Mouse (Mus musculus) myocyte (in vitro differentiated cells): Measurements from ENCODE around the gene H2-Eb2. TPM values are rescaled to one million over a fixed set of nuclear protein-coding genes. Genes with fewer than 3 reads are reported as not detected.

Experiments used
- H3K27me3 ChIP-seq: one replicate; pipeline ENCODE4 v1.6.1; 2011; ENCODE audit not compliant: control insufficient read depth, insufficient read depth, insufficient read length
- H3K36me3 ChIP-seq: one replicate; pipeline ENCODE4 v1.6.1; 2011; ENCODE audit not compliant: control insufficient read depth, insufficient read depth
- H3K4me2 ChIP-seq: one replicate; pipeline ENCODE4 v1.6.1; 2011; ENCODE audit warnings: low read depth, control low read depth
- H3K4me3 ChIP-seq: one replicate; pipeline ENCODE4 v1.5.1; 2011; ENCODE audit warnings: mild to moderate bottlenecking, control low read depth, moderate library complexity
- H3K79me2 ChIP-seq: one replicate; pipeline ENCODE4 v1.6.1; 2011; ENCODE audit not compliant: control insufficient read depth, insufficient read depth
- H3ac ChIP-seq: one replicate; pipeline ENCODE4 v1.6.1; 2011; ENCODE audit not compliant: control insufficient read depth, insufficient read length
- CEBPB ChIP-seq: IDR thresholded peaks from 2 replicates; pipeline ENCODE4 v1.6.1; 2011; ENCODE audit warnings: mild to moderate bottlenecking, moderate library complexity; ENCODE audit not compliant: poor library complexity, insufficient read depth, severe bottlenecking
- E2F4 ChIP-seq: IDR thresholded peaks from one replicate; pipeline ENCODE4 v1.6.1; 2011; ENCODE audit warnings: mild to moderate bottlenecking, control low read depth, moderate library complexity; ENCODE audit not compliant: insufficient read depth
- MAX ChIP-seq: IDR thresholded peaks from one replicate; pipeline ENCODE4 v1.6.1; 2011; ENCODE audit warnings: low read depth, mild to moderate bottlenecking, control low read depth
- MYOD1 ChIP-seq, 3 experiments: IDR thresholded peaks; one replicate each; pipeline ENCODE4 v1.6.1; 2011; ENCODE audit warnings: control low read depth in 2 of 3, low read depth in 2 of 3, mild to moderate bottlenecking in 2 of 3, moderate library complexity in 1 of 3; ENCODE audit not compliant: insufficient read length in 2 of 3, control insufficient read depth in 1 of 3
- MYOG ChIP-seq, 3 experiments: IDR thresholded peaks; one replicate each; pipeline ENCODE4 v1.6.1; 2011; ENCODE audit warnings: control low read depth in 2 of 3, low read depth in 2 of 3, mild to moderate bottlenecking in 2 of 3; ENCODE audit not compliant: insufficient read length in 2 of 3, control insufficient read depth in 1 of 3, insufficient read depth in 1 of 3
- POLR2A ChIP-seq: IDR thresholded peaks from one replicate; pipeline ENCODE4 v1.6.1; 2011; ENCODE audit warnings: low read depth, mild to moderate bottlenecking, control low read depth, moderate library complexity; ENCODE audit not compliant: insufficient read length
- POLR2AphosphoS2 ChIP-seq: IDR thresholded peaks from one replicate; pipeline ENCODE4 v1.6.1; 2011; ENCODE audit warnings: low read depth, control low read depth; ENCODE audit not compliant: insufficient read length
- REST ChIP-seq: IDR thresholded peaks from one replicate; pipeline ENCODE4 v1.6.1; 2011; ENCODE audit warnings: mild to moderate bottlenecking, control low read depth, moderate library complexity; ENCODE audit not compliant: insufficient read depth, insufficient read length
- SRF ChIP-seq: IDR thresholded peaks from one replicate; pipeline ENCODE4 v1.6.1; 2011; ENCODE audit warnings: low read depth; ENCODE audit not compliant: control insufficient read depth, insufficient read length
- TCF12 ChIP-seq: IDR thresholded peaks from one replicate; pipeline ENCODE4 v1.6.1; 2011; ENCODE audit warnings: mild to moderate bottlenecking, control low read depth; ENCODE audit not compliant: poor library complexity, insufficient read depth, severe bottlenecking
- TCF3 ChIP-seq: IDR thresholded peaks from one replicate; pipeline ENCODE4 v1.6.1; 2011; ENCODE audit warnings: low read depth, control low read depth; ENCODE audit not compliant: insufficient read length
- USF1 ChIP-seq: IDR thresholded peaks from one replicate; pipeline ENCODE4 v1.6.1; 2011; ENCODE audit warnings: low read depth, mild to moderate bottlenecking, control low read depth, moderate library complexity
- polyA plus RNA-seq: library from polyadenylated mRNA; unstranded; fragments of >200 nt; fragmentation: generic; extraction: Trizol; gene quantifications from one replicate; pipeline ENCODE4 v1.2.1, GENCODE M21; 2012; ENCODE audit warnings: missing spikeins

Gene H2-Eb2
- polyA plus RNA-seq, 1 experiment, result not detected

GRCm38 (mm10) chr17:34331200-34331599 is 5.7 kb downstream of the H2-Eb2 start:
- Histone ChIP-seq H3ac (no peak overlapping the region), H3K36me3 (no peaks in the 10 kb centered on the region), H3K79me2 (no peaks in the 10 kb centered on the region), H3K4me3 (no peak overlapping the region), H3K4me2 (no peak overlapping the region), H3K27me3 (no peaks in the 10 kb centered on the region)
- no peak for TF ChIP-seq MYOD1 (IDR thresholded peaks at IDR 0.05; ENCODE audit: control insufficient read depth in 1 of 3, insufficient read length in 2 of 3, low read depth in 2 of 3)
- no peak for TF ChIP-seq POLR2AphosphoS2
- TF ChIP-seq POLR2A, result no peak
- no peak for TF ChIP-seq SRF
- no peak for TF ChIP-seq TCF3

GRCm38 (mm10) chr17:34340619-34341402 is 15.3 kb downstream of the H2-Eb2 start:
- no peak overlapping the region for H3K4me3 ChIP-seq
- H3ac ChIP-seq, result no peak overlapping the region
- TF ChIP-seq TCF12 (no peak), E2F4 (no peak), MAX (no peak), CEBPB (no peak), MYOG (IDR thresholded peaks at IDR 0.05; ENCODE audit: control insufficient read depth in 1 of 3, insufficient read depth in 1 of 3, insufficient read length in 2 of 3, low read depth in 2 of 3) (no peak), TCF3 (no peak), POLR2AphosphoS2 (no peak)
- H3K27me3 ChIP-seq, result peaks cover 6% of the 10 kb centered on the region
- H3K79me2 ChIP-seq, result no peaks in the 10 kb centered on the region
- H3K4me2 ChIP-seq, result no peak overlapping the region
- no peaks in the 10 kb centered on the region for H3K36me3 ChIP-seq

- Histone ChIP-seq H3K79me2 (no peaks in the 10 kb centered on the region), H3K27me3 (peaks cover 6% of the 10 kb centered on the region), H3ac (no peak overlapping the region), H3K4me3 (no peak overlapping the region), H3K4me2 (no peak overlapping the region), H3K36me3 (no peaks in the 10 kb centered on the region)
- TF ChIP-seq TCF12 (no peak), MYOG (IDR thresholded peaks at IDR 0.05; ENCODE audit: control insufficient read depth in 1 of 3, insufficient read depth in 1 of 3, insufficient read length in 2 of 3, low read depth in 2 of 3) (no peak), POLR2AphosphoS2 (no peak), USF1 (no peak), POLR2A (no peak), TCF3 (no peak), SRF (no peak), E2F4 (no peak), MYOD1 (IDR thresholded peaks at IDR 0.05; ENCODE audit: control insufficient read depth in 1 of 3, insufficient read length in 2 of 3, low read depth in 2 of 3) (no peak), CEBPB (no peak), MAX (no peak), REST (no peak)
These were observed 19.4 kb downstream of the H2-Eb2 start for GRCm38 (mm10) chr17:34344882-34345281.

DNA sequence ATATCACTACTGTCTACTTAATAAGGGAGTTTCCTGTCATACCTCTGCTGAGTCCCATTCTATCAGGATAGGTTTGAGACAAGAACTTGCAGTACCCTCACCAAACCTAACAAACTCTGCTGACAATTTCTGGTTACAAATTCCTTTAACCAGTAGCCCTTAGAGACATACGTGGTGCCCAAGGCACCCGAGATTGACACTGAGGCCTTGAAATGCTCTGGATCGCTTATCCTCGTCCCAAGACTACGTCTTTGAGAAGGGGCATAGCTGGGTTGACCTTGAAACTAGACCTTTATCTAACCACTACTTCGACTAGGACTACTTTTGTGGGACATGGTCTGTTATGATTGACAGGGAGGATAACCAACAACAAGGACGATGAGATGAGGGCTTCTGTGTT is 20.0 kb downstream of the H2-Eb2 start:
- Histone ChIP-seq H3K79me2 (no peaks in the 10 kb centered on the region), H3K27me3 (peaks cover 6% of the 10 kb centered on the region), H3ac (no peak overlapping the region), H3K36me3 (no peaks in the 10 kb centered on the region), H3K4me3 (no peak overlapping the region), H3K4me2 (no peak overlapping the region)
- no peak for TF ChIP-seq TCF12
- TF ChIP-seq POLR2AphosphoS2, result no peak
- no peak for TF ChIP-seq TCF3
- TF ChIP-seq POLR2A, result no peak
- TF ChIP-seq REST, result no peak
- TF ChIP-seq MAX, result no peak
- TF ChIP-seq USF1, result no peak
- TF ChIP-seq MYOG (IDR thresholded peaks at IDR 0.05; ENCODE audit: control insufficient read depth in 1 of 3, insufficient read depth in 1 of 3, insufficient read length in 2 of 3, low read depth in 2 of 3), result no peak
- TF ChIP-seq CEBPB, result no peak

- H3K36me3 ChIP-seq, result no peaks in the 10 kb centered on the region
- no peak overlapping the region for H3ac ChIP-seq
- no peak overlapping the region for H3K4me2 ChIP-seq
- no peaks in the 10 kb centered on the region for H3K79me2 ChIP-seq
- TF ChIP-seq E2F4 (no peak), POLR2AphosphoS2 (no peak), MYOD1 (IDR thresholded peaks at IDR 0.05; ENCODE audit: control insufficient read depth in 1 of 3, insufficient read length in 2 of 3, low read depth in 2 of 3) (no peak), CEBPB (no peak), MAX (no peak), REST (no peak), POLR2A (no peak), TCF12 (no peak), SRF (no peak), USF1 (no peak), MYOG (IDR thresholded peaks at IDR 0.05; ENCODE audit: control insufficient read depth in 1 of 3, insufficient read depth in 1 of 3, insufficient read length in 2 of 3, low read depth in 2 of 3) (no peak), TCF3 (no peak)
- peaks cover 6% of the 10 kb centered on the region for H3K27me3 ChIP-seq
- no peak overlapping the region for H3K4me3 ChIP-seq
These were observed 20.6 kb downstream of the H2-Eb2 start for GRCm38 (mm10) chr17:34346041-34346440.
